Mouse (Mus musculus): ENCODE measurements around the gene Tmem163. TPM values are rescaled to one million over a fixed set of nuclear protein-coding genes. Genes with fewer than 3 reads are reported as not detected.

Tmem163 gene
- 0.48 and 0.61 TPM in 2 replicates for polyA plus RNA-seq (2012; rRNA removed)

DNA sequence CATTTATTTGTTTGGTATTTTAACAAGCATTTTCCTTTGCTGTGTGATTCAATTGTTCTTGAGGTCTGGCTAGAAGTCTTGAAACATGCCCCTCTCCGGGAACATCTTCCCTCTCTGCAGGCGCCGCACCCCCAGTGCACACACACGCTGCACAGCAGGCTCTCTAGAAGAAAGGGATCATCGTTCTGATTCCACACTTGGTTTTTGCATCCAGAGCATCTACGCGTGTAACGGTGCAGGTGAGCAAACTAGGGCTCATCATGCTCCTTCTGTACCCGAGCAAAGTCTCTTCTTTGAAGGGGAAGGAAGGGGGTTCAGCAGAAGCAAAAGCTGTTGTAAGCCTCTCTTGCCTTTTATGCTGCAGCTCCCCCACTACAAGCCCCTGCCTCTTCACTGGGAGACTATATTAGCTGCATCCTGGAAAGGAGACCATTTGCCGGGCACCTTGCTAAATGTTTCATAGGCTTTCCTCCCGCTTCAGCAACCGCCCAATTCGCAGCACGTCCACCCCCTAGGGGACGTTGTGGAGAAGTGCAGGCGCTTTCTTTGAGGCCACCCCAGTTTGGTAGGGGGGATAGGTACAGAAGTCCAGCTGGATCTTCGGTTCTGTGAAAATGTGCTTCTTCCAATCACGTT lies at the start of gene Tmem163:
TSS of gene Tmem163 (minus strand) at position 51 of the 636 bp plus-strand sequence.

DNA sequence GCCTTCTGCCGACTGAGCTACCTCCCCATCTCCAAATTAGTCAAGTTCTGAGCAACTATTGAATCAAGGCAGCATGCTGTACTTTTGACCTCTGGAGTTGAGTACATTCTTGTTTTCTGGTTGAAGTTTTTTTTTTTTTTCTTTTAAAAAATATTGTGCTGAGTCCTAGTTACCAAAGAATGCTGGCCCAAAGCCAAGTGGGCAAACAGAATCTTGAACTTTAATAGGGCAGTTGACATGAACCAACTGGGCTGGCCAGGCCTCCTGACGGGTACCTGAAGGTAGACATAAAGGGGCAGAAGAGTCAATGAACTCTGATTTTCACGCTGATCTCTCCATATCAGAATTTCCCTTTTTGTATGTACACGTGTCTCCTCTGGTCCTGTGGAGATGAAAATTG lies 49.7 kb upstream of the Tmem163 start, which contains the start of gene Acmsd:
TSS of gene Acmsd (plus strand) at position 318 of the 400 bp plus-strand sequence.

Other genes with a start within 250 kb of the Tmem163 start
- gene Acmsd, start 49.9 kb upstream of the Tmem163 start, polyA plus RNA-seq (2012; rRNA removed): not detected in 2 replicates
- 2.1 and 3.0 TPM in 2 replicates for gene Ccnt2, start 94.6 kb upstream of the Tmem163 start, polyA plus RNA-seq (2012; rRNA removed)
- not detected in 2 replicates for gene Map3k19, start 175.5 kb upstream of the Tmem163 start, polyA plus RNA-seq (2012; rRNA removed)
- 9.9 and 13.6 TPM in 2 replicates for gene Rab3gap1, start 189.2 kb upstream of the Tmem163 start, polyA plus RNA-seq (2012; rRNA removed)